Mouse (Mus musculus) liver, embryonic 13.5 days (tissue): ENCODE data around the gene Pom121l12. TPM values are rescaled to one million over a fixed set of nuclear protein-coding genes. Genes with fewer than 3 reads are reported as not detected.

Experiments used
- ATAC-seq: fragments of 200-750 bp; cut with Nextera tagmentation; 2 replicates; pipeline ENCODE4 v1.8.0; 2017; ENCODE audit warnings: low read depth, mild to moderate bottlenecking, moderate number of reproducible peaks, moderate library complexity
- DNase-seq: peaks from one replicate; pipeline ENCODE4 v3.0.0; 2022
- H3K27ac ChIP-seq: fragments of 300-500 bp; sonication (generic); 2 replicates; pipeline ENCODE4 v1.5.1; 2015; ENCODE audit warnings: moderate library complexity, mild to moderate bottlenecking, inconsistent platforms
- H3K27me3 ChIP-seq: fragments of 300-500 bp; sonication (generic); 2 replicates; pipeline ENCODE4 v1.6.1; 2015; ENCODE audit warnings: mild to moderate bottlenecking, inconsistent platforms
- H3K36me3 ChIP-seq: fragments of 300-500 bp; sonication (generic); 2 replicates; pipeline ENCODE4 v1.6.1; 2015; ENCODE audit warnings: mild to moderate bottlenecking, inconsistent platforms
- H3K4me1 ChIP-seq: fragments of 300-500 bp; sonication (generic); replicated peaks from 2 replicates; pipeline ENCODE4 v1.6.1; 2015; ENCODE audit warnings: inconsistent platforms
- H3K4me2 ChIP-seq: fragments of 300-500 bp; sonication (generic); 2 replicates; pipeline ENCODE4 v1.6.1; 2015; ENCODE audit warnings: inconsistent platforms, mild to moderate bottlenecking, moderate library complexity
- H3K4me3 ChIP-seq: fragments of 300-500 bp; sonication (generic); replicated peaks from 2 replicates; pipeline ENCODE4 v1.5.1; 2015; ENCODE audit warnings: mild to moderate bottlenecking, inconsistent platforms
- H3K9ac ChIP-seq: fragments of 300-500 bp; sonication (generic); 2 replicates; pipeline ENCODE4 v1.6.1; 2015; ENCODE audit warnings: mild to moderate bottlenecking, inconsistent platforms
- H3K9me3 ChIP-seq: fragments of 300-500 bp; sonication (generic); replicated peaks from 2 replicates; pipeline ENCODE4 v1.6.1; 2016; ENCODE audit warnings: inconsistent platforms
- WGBS: fragments of 180-500 bp; shearing (Covaris S2); methylation state at CpG from one replicate; pipeline ENCODE4 v1.1.7; 2015; ENCODE audit not compliant: insufficient replicate concordance; 5-methylcytosine and 5-hydroxymethylcytosine counted together
- polyA plus RNA-seq: library from polyadenylated mRNA; unstranded; fragments of >200 nt; fragmentation: Nextera tagmentation; extraction: Ambion mirVana; gene quantifications from 2 replicates; pipeline ENCODE4 v1.2.1, GENCODE M21; 2015

Pom121l12 gene
- polyA plus RNA-seq, result not detected in 2 replicates

- H3K27me3 ChIP-seq, result no peaks in the 10 kb centered on the region
- WGBS, result 71% methylated on average over 11 of the region's 11 CpGs
- no peak within 1 kb of the TSS for H3K27ac ChIP-seq
- no peak within 1 kb of the TSS for H3K4me3 ChIP-seq
- no peak for ATAC-seq
- H3K4me2 ChIP-seq, result no peak within 1 kb of the TSS
- H3K9me3 ChIP-seq, result no peaks in the 10 kb centered on the region
- no peaks in the 10 kb centered on the region for H3K36me3 ChIP-seq
- no peak for DNase-seq
- H3K9ac ChIP-seq, result no peak within 1 kb of the TSS
- no peaks in the 10 kb centered on the region for H3K4me1 ChIP-seq
Observed at GRCm38 (mm10) chr11:14598976-14599375, at the start of gene Pom121l12. TSS of gene Pom121l12 (plus strand) at chr11:14599276.

- Histone ChIP-seq H3K36me3 (no peaks in the 10 kb centered on the region), H3K9me3 (no peaks in the 10 kb centered on the region), H3K27ac (no peak overlapping the region), H3K4me1 (no peaks in the 10 kb centered on the region), H3K9ac (no peak overlapping the region), H3K27me3 (no peaks in the 10 kb centered on the region), H3K4me3 (no peak overlapping the region), H3K4me2 (no peak overlapping the region)
- no peak for ATAC-seq
- DNase-seq, result no peak
- 70% methylated on average over 2 of the region's 2 CpGs for WGBS
Observed at GRCm38 (mm10) chr11:14611859-14612258, 12.8 kb downstream of the Pom121l12 start.
